Mouse (Mus musculus) cortical plate, adult 2 months (tissue): ENCODE measurements around the gene Samd4b. TPM values are rescaled to one million over a fixed set of nuclear protein-coding genes. Genes with fewer than 3 reads are reported as not detected.

Source experiments
- H3K27ac ChIP-seq: fragments of 200-500 bp; 2 replicates; pipeline ENCODE4 v1.5.1; 2012; ENCODE audit warnings: low read length, control low read depth, inconsistent platforms; ENCODE audit not compliant: insufficient read depth
- H3K4me1 ChIP-seq: fragments of 200-500 bp; 2 replicates; pipeline ENCODE4 v1.6.1; 2011; ENCODE audit warnings: low read length; ENCODE audit not compliant: control insufficient read depth, insufficient read depth
- H3K4me3 ChIP-seq: fragments of 200-500 bp; 2 replicates; pipeline ENCODE4 v1.5.1; 2011; ENCODE audit warnings: mild to moderate bottlenecking, low read length, control low read depth; ENCODE audit not compliant: insufficient read depth
- CTCF ChIP-seq: fragments of 200-500 bp; IDR thresholded peaks from 2 replicates; pipeline ENCODE4 v1.5.1; 2011; ENCODE audit warnings: mild to moderate bottlenecking, control low read depth, low read length; ENCODE audit not compliant: insufficient read depth; ENCODE audit errors: extremely low read depth
- POLR2A ChIP-seq: fragments of 200-500 bp; IDR thresholded peaks from 2 replicates; pipeline ENCODE4 v1.6.1; 2011; ENCODE audit warnings: mild to moderate bottlenecking, low read length, control low read depth; ENCODE audit not compliant: insufficient read depth; ENCODE audit errors: extremely low read depth
- polyA plus RNA-seq: library from polyadenylated mRNA; depleted of rRNA; stranded (reverse); fragments of >200 nt; gene quantifications from 2 replicates; pipeline ENCODE4 v1.2.3, GENCODE M21; 2012

Gene Samd4b
- polyA plus RNA-seq, 1 experiment = 63.8 TPM

DNA sequence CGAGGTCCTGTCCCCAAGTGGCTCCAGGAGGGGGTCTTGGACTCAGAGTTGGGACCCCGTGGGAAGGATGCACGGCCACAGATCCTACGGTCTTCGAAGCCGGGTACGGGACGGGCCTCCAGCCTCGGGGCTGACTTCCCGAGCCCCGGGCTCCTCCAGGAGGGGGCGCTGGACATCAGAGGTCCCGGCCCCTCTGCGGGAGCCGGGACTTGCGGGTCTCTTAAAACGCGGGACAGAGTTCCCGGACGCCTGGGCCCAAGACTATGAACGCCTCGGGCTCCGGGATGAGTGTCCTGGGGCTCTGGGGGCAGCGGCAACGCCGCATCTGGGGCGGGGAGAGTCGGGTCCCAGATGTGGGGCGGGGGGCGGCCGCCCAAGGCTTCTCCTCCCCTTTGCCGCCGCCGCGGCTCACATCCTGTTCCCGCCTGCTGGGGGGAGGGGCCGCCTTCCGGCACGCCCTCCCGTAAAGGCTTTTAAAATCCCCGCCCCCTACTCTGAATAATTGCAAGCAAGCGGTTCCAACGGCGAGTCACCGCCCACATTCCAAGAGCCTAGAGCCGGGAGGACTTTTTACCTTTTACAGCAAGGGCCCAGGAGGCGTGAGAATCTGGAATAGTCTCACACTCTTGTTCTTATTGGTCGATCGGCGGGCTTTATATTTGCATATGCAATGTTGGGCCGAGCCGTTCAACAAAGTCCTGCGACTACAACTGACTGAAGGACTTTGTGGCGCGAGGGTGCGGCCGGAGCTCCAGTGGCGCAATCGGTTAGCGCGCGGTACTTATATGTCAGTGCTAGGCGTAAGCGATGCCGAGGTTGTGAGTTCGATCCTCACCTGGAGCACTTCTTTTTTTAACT lies 225.5 kb downstream of the Samd4b start, which contains the start of gene Plekhg2:
Gene Plekhg2, minus strand, starts transcription at position 349 of the 858 bp plus-strand sequence.
- Histone ChIP-seq H3K4me3 (peak within 1 kb of the TSS; percentile 26), H3K27ac (peak within 1 kb of the TSS; percentile 51; the same call in 1 of the 2 replicates), H3K4me1 (no peaks in the 10 kb centered on the region; the same call in 1 of the 2 replicates)
- no peak for TF ChIP-seq CTCF
- TF ChIP-seq POLR2A = 0 out of 2 replicates have a peak, but pooled peaks have one; percentile 17

DNA sequence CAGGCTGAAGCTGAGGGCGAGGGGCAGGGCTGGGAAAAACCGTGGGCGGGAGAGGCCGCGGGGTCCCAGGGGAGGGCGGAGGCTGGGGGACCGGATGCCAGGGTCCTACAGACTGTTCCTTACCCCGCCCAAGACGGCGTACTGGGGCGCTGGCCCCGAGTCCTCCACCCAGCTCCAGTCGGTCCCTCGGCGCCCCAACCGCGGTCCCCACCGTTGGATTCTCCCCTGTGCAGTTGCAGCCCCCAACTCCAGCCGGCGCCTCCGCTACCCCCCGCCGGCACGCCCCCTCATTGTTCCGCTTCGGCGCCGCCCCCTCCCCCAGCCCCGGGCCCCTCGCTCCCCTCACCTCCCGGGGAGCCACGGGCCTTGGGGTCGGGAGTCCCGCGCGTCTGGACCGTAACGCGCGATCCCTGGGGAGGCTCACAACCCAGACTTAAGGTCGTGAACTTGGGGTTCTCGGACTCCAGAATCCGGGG lies 226.4 kb downstream of the Samd4b start:
- no peak for TF ChIP-seq CTCF
- TF ChIP-seq POLR2A = no peak
- no peak overlapping the region for H3K27ac ChIP-seq
- no peaks in the 10 kb centered on the region; the same call in 1 of the 2 replicates for H3K4me1 ChIP-seq
- peak overlapping the region; percentile 26 for H3K4me3 ChIP-seq

DNA sequence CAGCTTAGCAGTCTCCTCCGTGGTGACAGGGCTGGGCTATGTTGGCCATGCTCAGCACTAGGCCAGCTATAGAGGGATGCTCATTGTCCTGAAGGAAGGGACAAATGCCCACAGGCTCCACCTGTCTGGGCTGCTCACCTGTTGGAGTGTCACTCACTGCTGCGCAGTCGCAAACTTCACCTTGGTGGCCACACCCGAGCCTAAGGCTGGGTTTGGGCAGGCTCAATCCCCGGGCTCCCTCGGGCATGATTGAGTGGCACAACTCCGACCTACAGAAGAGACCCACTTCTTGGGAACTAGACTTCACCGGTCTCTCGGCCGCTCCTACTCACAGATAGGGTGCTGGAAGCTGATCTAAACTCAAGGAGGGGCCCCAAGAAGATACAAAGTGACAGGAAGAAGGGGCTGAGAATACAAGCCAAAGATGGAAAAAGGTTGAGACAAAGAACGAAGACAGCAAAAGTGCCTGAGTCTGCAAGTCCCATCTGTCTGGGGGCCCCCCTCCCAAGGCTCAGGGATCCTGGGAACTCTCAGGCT lies 226.9 kb downstream of the Samd4b start:
- peak overlapping the region; percentile 26; the same call in 1 of the 2 replicates for H3K4me3 ChIP-seq
- TF ChIP-seq POLR2A (no peak), CTCF (no peak)

DNA sequence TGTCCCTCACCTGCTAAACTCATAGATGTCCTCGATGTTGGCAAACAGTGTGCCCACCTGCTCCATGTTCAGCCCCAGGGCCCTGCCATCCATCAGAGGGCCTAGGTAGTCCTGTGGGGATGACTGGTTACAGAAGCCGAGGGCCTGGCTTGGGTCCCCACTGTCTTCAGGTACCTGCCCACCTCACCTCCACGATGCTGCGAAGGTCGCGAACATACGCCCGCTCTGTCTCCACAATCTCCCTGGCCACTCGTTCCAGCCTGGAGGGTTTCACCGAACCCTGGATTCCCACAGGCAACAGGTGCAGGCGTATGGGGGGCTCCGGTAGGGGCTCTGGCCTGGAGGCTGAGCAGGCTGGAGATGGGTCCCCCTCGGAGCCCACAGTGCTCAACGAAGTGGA lies 227.9 kb downstream of the Samd4b start:
- TF ChIP-seq POLR2A (no peak), CTCF (no peak)
- Histone ChIP-seq H3K27ac (no peak overlapping the region), H3K4me3 (no peak overlapping the region), H3K4me1 (no peaks in the 10 kb centered on the region)

More for the DNA sequence above, 226.9 kb downstream of the Samd4b start:
- H3K4me1 ChIP-seq = no peaks in the 10 kb centered on the region; the same call in 1 of the 2 replicates
- no peak overlapping the region for H3K27ac ChIP-seq

DNA sequence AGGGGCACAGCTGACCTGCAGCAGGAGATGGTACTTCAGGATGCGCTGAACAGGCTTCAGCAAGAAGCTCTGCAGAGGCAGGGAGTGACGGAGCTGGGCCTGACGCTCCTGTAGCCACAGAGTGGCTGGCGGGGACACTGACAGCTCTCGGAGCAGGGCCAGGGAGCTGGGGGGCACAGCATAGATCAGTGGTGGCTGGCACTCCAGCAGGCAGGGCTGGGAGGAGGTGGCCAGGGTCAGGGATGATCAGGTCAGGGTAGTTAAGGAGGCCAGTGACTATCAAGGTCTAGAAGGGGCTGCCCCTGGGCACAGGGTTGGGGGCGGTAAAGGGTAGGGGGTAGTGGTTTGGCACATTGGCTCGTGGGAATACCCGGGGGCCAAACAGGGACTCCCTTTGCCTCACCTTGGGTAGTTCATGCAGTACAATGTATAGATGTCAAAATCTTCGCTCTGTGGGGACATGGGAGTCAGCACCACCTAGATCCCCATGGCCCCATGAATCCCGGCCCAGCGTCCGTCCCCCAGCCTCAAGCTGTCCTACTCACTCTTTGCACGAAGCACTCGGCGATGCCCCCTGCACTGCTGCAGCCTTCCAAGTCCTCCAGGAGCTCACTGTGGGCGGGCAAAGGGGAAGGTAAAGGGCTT lies 229.5 kb downstream of the Samd4b start:
- TF ChIP-seq POLR2A (no peak), CTCF (no peak)
- H3K4me1 ChIP-seq = no peaks in the 10 kb centered on the region
- H3K27ac ChIP-seq = no peak overlapping the region
- no peak overlapping the region for H3K4me3 ChIP-seq

DNA sequence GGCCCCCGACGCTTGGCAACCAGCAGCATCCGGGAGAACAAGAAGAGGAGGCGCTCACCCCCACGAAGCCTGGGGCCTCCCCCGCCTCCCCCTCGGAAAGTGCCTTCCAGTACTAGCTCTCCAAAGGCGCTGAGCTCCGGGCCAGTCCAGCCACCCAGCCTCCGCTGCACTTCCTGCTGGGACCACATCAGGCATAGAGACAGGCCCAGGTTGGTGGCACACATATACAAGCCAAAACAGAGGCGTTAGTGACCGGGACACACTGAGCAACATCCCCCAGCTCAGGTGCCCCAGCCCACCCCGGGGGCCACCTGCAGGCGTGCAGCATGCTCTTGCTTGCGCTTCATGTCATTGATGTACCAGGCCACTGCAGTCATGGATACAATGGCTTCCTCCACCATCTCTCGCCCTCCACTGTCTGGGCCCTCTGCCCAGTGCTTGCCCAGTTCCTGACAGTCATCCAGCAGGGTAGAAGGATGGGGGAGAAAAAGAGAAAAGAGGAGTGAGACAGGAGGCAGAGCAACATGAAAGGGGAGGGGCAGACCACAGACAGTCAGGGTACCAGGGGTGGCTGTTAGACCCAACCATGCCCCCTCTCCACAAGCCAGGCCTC lies 230.2 kb downstream of the Samd4b start:
- Histone ChIP-seq H3K27ac (no peak overlapping the region), H3K4me1 (no peaks in the 10 kb centered on the region), H3K4me3 (no peak overlapping the region)
- TF ChIP-seq POLR2A (no peak), CTCF (no peak)

DNA sequence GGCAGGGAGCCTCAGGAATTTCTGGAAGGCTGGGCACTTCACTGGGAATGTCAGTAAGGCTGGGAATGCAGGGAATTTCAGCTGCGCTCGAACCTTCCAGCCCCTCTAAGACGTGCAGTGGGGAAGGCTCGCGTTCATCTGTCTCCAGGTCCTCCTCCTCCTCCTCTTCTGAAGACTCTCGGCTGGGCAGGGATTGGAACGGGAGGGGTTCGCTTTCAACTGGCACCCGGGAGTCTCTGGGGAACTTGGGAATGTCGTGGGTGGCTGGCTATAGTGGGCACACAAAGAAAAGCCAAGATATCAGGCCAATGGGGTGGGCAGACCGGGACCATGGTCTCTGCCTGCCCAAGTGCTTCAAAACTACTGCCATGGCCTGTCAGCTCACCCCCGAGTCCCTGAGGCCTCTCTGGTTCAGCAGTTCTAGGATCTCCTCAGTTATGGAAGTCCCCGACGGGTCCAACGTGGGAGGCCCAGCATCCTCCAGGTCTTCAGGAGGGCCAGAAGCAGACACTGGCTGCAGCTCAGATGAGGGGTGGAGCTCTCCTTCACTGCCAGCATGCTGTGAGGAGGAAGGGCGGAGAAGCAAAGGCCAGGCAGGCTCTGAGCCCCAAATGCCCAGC lies 235.4 kb downstream of the Samd4b start:
- no peaks in the 10 kb centered on the region for H3K4me1 ChIP-seq
- no peak for TF ChIP-seq POLR2A
- TF ChIP-seq CTCF = no peak
- no peak overlapping the region for H3K27ac ChIP-seq
- no peak overlapping the region for H3K4me3 ChIP-seq

DNA sequence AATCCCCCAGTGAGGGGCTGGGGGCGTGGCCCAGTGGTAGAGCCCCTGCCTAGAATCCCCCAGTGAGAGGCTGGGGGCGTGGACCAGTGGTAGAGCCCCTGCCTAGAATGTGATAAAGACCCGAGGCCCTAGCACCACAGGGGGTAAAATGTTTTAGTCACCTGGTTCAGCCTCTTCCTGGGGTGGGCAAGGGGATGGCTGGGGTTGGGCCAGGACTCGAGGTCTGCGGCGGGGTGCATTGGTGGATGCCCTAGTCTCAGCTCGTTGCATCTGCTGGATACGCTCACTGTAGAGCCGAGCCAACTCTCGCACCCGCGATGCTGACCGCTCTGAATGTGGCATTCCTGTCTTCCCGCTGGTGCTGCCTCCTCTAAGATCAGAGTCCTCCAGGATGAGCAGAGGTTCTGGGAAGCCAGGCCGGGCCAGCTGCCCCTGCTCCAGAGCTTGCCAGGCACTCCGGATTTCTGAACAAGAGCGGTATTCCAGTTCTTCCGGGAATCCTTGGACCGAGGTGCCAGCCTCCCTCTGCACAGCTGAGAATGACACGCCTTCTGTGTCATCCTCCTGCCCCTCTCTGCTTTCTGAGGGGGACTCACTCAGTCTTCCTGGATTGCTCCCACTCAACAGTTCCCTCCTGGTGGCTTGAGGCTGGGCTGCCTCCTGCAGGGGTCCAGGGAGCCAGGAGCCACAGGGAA lies 236.2 kb downstream of the Samd4b start:
- H3K27ac ChIP-seq = no peak overlapping the region
- TF ChIP-seq CTCF (no peak), POLR2A (no peak)
- no peak overlapping the region for H3K4me3 ChIP-seq
- H3K4me1 ChIP-seq = no peaks in the 10 kb centered on the region

DNA sequence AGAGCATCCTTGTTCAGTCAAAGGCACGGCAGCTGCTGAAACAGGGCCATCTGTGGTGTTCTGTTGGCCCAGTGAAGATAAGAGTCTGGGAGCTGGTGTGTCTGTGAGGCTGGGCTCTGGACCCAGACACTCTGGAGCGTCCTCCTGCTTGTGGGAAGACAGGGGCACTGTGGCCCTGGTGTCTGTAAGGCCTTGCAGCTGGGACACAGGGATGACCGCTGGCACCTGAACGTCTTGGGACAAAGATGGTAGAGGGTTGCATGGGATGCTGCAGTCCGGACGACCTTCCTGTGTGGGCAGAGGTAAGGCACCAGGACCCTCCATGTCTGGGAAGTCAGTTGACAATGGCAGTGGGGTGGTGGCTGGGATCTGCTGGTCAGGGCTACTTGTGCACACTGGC lies 237.7 kb downstream of the Samd4b start:
- no peak overlapping the region for H3K4me3 ChIP-seq
- no peak overlapping the region for H3K27ac ChIP-seq
- TF ChIP-seq CTCF (no peak), POLR2A (no peak)

More for the DNA sequence above, 237.7 kb downstream of the Samd4b start:
- H3K4me1 ChIP-seq = no peaks in the 10 kb centered on the region
